Mouse (Mus musculus): ENCODE results near the gene Tuft1.

DNA sequence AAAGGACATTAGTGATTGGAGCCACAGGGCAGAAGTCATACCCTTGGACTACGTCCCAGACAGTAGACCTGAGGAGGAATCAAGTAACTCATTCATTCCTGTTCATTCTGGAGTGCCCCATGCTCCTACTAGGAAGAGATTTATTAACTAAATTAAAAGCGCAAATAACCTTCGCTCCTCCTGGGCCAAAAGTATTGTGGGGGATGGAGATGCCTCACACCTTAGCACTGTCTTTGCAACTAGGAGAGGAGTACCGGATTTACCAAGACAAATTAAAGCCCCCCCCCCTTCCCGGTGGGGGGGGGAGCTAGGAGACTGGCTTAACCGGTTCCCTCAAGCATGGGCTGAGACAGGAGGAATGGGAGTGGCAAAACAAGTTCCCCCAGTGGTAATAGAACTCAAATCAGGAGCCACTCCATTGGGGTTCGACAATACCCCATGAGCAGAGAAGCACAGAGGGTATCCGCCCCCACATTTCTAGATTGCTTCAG, 20.7 kb upstream of the Tuft1 start:
- TF ChIP-seq POLR2A (IDR thresholded peaks at IDR 0.05; ENCODE audit: insufficient read depth, low read depth, low read length): no peak
- TF ChIP-seq CTCF (IDR thresholded peaks at IDR 0.05): no peak

All from heart, adult 2 months (tissue).